Mouse (Mus musculus) neural tube, embryonic 14.5 days (tissue): Measurements from ENCODE around the gene 1110008P14Rik. TPM values are rescaled to one million over a fixed set of nuclear protein-coding genes. Genes with fewer than 3 reads are reported as not detected.

Experiments used
- ATAC-seq: fragments of 200-750 bp; cut with Nextera tagmentation; 2 replicates; pipeline ENCODE4 v1.8.0; 2017; ENCODE audit warnings: low read depth, mild to moderate bottlenecking, moderate TSS enrichment, moderate library complexity
- H3K27ac ChIP-seq: fragments of 300-500 bp; sonication (generic); 2 replicates; pipeline ENCODE4 v1.5.1; 2014; ENCODE audit warnings: low read depth, mild to moderate bottlenecking, control low read depth, low read length, moderate library complexity, mixed read lengths
- H3K27me3 ChIP-seq: fragments of 300-500 bp; sonication (generic); 2 replicates; pipeline ENCODE4 v1.6.1; 2014; ENCODE audit warnings: low read length; ENCODE audit not compliant: control insufficient read depth, insufficient read depth
- H3K36me3 ChIP-seq: fragments of 300-500 bp; sonication (generic); 2 replicates; pipeline ENCODE4 v1.6.1; 2014; ENCODE audit warnings: low read length, mixed read lengths; ENCODE audit not compliant: control insufficient read depth, insufficient read depth
- H3K4me1 ChIP-seq: fragments of 300-500 bp; sonication (generic); 2 replicates; pipeline ENCODE4 v1.6.1; 2014; ENCODE audit warnings: low read length; ENCODE audit not compliant: control insufficient read depth, insufficient read depth
- H3K4me2 ChIP-seq: fragments of 300-500 bp; sonication (generic); 2 replicates; pipeline ENCODE4 v1.6.1; 2014; ENCODE audit warnings: mild to moderate bottlenecking, low read depth, low read length, control low read depth
- H3K4me3 ChIP-seq: fragments of 300-500 bp; sonication (generic); 2 replicates; pipeline ENCODE4 v1.5.1; 2014; ENCODE audit warnings: low read depth, low read length, control low read depth, mixed read lengths
- H3K9ac ChIP-seq: fragments of 300-500 bp; sonication (generic); replicated peaks from 2 replicates; pipeline ENCODE4 v1.6.1; 2014; ENCODE audit warnings: low read depth, mild to moderate bottlenecking, control low read depth, low read length, mixed read lengths
- H3K9me3 ChIP-seq: fragments of 300-500 bp; sonication (generic); 2 replicates; pipeline ENCODE4 v1.6.1; 2016; ENCODE audit warnings: low read length; ENCODE audit not compliant: control insufficient read depth
- WGBS: fragments of 180-500 bp; shearing (Covaris S2); extraction: QIAGEN DNeasy Blood & Tissue Kit; methylation state at CpG from one replicate; pipeline ENCODE4 v1.1.7; 2014; 5-methylcytosine and 5-hydroxymethylcytosine counted together
- polyA plus RNA-seq: library from polyadenylated mRNA; unstranded; fragments of >200 nt; fragmentation: Nextera tagmentation; extraction: Ambion mirVana; gene quantifications from 2 replicates; pipeline ENCODE4 v1.2.1, GENCODE M21; 2014

The 1110008P14Rik gene
- polyA plus RNA-seq, 1 experiment from 2014 or later, result 198 TPM

DNA sequence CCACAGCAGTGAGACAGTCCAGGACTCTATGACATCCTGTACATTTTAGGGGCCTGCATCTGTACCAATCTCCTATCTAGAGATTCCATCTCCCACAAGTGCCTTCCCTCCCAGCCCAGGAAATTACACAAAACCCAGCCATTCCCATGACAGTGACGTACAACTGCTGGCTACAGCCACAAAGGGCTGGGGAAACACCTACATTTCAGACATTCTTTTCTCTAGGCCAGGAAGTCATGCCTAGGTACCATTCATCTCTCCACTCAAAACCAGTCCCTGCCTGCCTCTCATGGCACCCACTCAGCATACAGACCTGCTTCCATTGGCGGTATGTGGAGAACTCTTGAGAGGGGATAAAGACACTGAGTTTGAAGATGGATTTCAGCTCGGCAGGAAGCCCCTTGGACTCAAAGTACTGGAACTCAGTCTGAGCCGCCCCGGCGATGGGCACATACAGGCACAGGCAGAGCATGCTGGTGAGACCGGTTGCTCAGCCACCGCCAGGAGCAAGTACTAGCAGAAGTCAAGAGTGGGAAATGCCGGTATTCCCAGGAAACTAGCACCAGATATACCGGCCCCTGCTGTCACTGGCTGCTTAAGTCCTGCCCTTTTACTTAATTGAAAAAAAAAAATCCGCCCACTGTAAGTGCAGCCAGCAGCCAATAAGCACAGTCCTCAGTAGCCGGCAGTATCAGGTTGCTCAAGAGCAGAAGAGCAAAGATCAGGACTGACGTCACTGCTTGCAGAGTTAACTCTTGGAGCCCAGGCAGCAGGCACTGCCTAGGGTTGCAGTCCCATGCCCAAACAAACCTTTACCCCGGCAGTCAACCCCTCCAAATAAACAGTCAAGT, 42.0 kb upstream of the 1110008P14Rik start:
- peak overlapping the region; percentile 66 for H3K27ac ChIP-seq
- H3K36me3 ChIP-seq, result peaks cover 21% of the 10 kb centered on the region
- peak overlapping the region; percentile 59 for H3K4me2 ChIP-seq
- H3K4me3 ChIP-seq, result peak overlapping the region; percentile 28
- WGBS, result 3% methylated on average over 14 of the region's 14 CpGs
- no peaks in the 10 kb centered on the region for H3K27me3 ChIP-seq
- no peaks in the 10 kb centered on the region for H3K9me3 ChIP-seq
- H3K9ac ChIP-seq, result peak overlapping the region; percentile 41
- peaks cover 27% of the 10 kb centered on the region for H3K4me1 ChIP-seq
- peak; percentile 89; the same call in 1 of the 2 replicates for ATAC-seq

DNA sequence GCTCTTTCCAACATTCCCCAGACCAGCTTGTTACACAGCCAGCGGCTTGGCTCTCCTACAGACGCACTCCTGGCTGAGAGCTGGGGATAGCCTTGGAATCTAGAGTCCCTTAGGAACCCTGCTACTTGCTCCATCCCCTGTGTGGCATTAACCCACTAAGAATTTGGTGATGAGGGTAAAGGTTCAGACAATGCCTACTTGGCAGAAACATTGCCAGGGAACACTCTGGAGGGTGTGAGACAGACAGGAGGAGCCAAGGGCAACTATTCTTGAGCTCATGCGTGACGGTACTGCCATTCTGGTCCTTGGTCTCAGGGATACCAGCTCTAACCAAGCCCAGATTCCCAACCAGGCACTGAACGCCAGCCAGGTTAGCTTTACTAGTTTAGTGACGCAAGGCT, 40.1 kb upstream of the 1110008P14Rik start:
- no peak overlapping the region for H3K27ac ChIP-seq
- no peaks in the 10 kb centered on the region for H3K27me3 ChIP-seq
- H3K9ac ChIP-seq, result no peak overlapping the region
- H3K4me3 ChIP-seq, result no peak overlapping the region
- no peak overlapping the region for H3K4me2 ChIP-seq
- no peak for ATAC-seq
- H3K9me3 ChIP-seq, result no peaks in the 10 kb centered on the region
- peaks cover 40% of the 10 kb centered on the region for H3K36me3 ChIP-seq
- H3K4me1 ChIP-seq, result peaks cover 13% of the 10 kb centered on the region; the same call in 1 of the 2 replicates
- WGBS, result 97% methylated on average over 6 of the region's 6 CpGs

DNA sequence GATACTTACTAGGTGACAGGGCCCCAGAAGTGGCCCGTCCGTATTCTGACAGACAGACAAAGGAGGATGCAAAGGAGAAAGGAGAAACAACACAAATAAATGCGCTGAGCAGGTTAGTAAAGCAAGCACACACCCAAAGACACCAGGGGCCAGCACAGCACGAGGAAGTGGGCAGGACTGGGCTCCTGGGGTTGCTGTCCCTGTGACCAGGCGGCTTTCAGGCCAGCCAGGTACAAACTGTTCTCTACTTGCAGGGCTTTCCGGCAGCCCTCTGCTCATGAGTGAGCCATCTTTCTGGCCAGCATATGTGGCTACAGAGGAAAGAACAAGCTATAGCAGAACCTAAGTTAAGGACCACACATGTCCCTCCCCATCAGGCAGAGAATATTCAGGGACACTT, 38.9 kb upstream of the 1110008P14Rik start:
- Histone ChIP-seq H3K9me3 (no peaks in the 10 kb centered on the region), H3K4me2 (no peak overlapping the region), H3K36me3 (peaks cover 52% of the 10 kb centered on the region), H3K27me3 (no peaks in the 10 kb centered on the region), H3K27ac (no peak overlapping the region), H3K4me1 (peaks cover 13% of the 10 kb centered on the region; the same call in 1 of the 2 replicates), H3K9ac (no peak overlapping the region), H3K4me3 (no peak overlapping the region)
- WGBS, result 90% methylated on average over 6 of the region's 6 CpGs
- ATAC-seq, result no peak

DNA sequence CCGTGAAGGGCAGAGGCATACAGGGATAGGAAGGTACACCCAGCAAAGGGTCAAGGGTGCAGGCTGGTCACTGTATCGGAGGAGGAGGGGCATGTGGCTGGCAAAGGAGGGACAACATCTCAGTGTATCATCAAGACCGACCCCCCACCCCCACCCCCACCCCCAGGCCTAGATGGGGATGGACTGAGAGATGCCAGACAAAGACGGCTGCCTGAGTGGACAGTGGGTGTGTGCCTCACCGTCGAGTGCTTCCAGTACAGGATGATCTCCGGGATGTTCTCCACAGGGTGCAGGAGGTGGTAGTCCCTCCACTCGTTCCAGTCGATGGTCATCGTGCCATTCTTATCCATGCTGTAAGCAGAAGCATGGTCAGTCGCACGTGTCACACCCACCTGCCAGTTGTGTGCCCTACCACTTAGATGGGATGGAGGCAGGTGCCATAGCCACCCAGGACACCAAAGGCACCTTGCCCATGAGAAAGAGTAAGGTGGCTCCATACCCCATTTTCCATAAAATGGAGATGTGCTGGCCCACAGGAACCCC, 38.4 kb upstream of the 1110008P14Rik start:
- peaks cover 13% of the 10 kb centered on the region; the same call in 1 of the 2 replicates for H3K4me1 ChIP-seq
- no peak overlapping the region for H3K27ac ChIP-seq
- no peak for ATAC-seq
- no peaks in the 10 kb centered on the region for H3K27me3 ChIP-seq
- no peak overlapping the region for H3K9ac ChIP-seq
- no peak overlapping the region for H3K4me2 ChIP-seq
- no peaks in the 10 kb centered on the region for H3K9me3 ChIP-seq
- peaks cover 57% of the 10 kb centered on the region for H3K36me3 ChIP-seq
- WGBS, result 93% methylated on average over 12 of the region's 12 CpGs
- H3K4me3 ChIP-seq, result no peak overlapping the region

DNA sequence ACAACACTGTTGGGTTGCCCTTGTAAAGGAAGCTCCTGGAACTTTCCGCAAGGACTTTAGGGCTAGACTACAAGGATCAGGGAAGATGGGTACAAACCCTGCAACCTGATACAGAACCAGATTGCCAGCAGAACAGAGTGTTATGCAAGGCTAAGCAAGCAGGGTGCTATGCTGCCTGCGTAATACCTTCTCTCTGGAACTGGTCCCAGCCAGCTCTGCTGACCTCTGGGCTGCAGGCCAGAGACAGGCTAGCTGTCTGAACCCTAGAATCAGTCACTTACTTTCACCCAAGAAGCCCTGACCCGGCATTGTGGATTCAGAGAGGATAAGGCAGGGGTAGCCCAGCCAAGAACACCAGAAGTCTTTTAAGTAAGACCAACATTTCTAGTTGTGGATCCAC, 37.6 kb upstream of the 1110008P14Rik start:
- no peaks in the 10 kb centered on the region for H3K27me3 ChIP-seq
- H3K4me1 ChIP-seq, result peaks cover 12% of the 10 kb centered on the region; the same call in 1 of the 2 replicates
- H3K9ac ChIP-seq, result no peak overlapping the region
- H3K36me3 ChIP-seq, result peaks cover 60% of the 10 kb centered on the region
- no peak overlapping the region for H3K4me2 ChIP-seq
- H3K4me3 ChIP-seq, result no peak overlapping the region
- no peaks in the 10 kb centered on the region for H3K9me3 ChIP-seq
- H3K27ac ChIP-seq, result no peak overlapping the region
- 94% methylated on average over 3 of the region's 3 CpGs for whole genome bisulfite sequencing
- no peak for ATAC-seq

DNA sequence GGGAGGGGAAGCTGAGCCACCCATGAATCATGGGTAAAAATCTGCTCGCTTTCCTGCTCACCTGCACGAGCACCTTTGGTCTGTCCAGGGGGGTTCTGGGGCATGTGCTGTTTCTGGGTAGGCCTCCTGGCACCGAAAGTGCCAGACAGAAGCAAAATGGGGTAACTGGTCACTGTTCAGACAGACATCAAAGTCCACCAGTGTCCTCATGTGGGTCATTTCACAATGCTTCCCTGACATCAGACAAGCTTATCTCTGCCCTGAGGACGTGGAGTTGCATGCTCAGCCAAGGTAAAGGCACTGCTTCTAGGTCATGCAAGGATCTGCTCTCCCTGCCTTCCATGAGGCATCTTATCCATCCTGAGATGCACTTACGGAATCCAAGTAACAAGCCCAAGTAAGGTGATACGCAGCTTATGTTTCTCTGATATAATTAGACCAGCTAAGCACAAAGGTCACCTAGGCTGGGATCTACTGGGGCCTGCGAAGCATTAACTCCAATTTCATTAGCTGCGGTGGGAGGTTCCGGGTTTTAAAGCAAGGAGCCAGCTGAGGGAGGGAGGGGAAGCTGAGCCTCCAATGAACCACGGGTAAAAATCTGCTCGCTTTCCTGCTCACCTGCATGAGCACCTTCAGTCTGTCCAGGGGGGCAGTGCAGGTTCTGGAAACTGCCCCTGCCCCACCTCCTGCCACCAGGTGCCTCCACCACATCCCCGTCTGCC, 36.9 kb upstream of the 1110008P14Rik start:
- ATAC-seq, result no peak
- H3K27ac ChIP-seq, result no peak overlapping the region
- no peak overlapping the region for H3K9ac ChIP-seq
- H3K4me2 ChIP-seq, result no peak overlapping the region
- H3K4me3 ChIP-seq, result no peak overlapping the region
- H3K4me1 ChIP-seq, result peaks cover 4% of the 10 kb centered on the region; the same call in 1 of the 2 replicates
- WGBS, result 94% methylated on average over 12 of the region's 12 CpGs
- peaks cover 67% of the 10 kb centered on the region for H3K36me3 ChIP-seq
- H3K27me3 ChIP-seq, result no peaks in the 10 kb centered on the region
- H3K9me3 ChIP-seq, result no peaks in the 10 kb centered on the region

DNA sequence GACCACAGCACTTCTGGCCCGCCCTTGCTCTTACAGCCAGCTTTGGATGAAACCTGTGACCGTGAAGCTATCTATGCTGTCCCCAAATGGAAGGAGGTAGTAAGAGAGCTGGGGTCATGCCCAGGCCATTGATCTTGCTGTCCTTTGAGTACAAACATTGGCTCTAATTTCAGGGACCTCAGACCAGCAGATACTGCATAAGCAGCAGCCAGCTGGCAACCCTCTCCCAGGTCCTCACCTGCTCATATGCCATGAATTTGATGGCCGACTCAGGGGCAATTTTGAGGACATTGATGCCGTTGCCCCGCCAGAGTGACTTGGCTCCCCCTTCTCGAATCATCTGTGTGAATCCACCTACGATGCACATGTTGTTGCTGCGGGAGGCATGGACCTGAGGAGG, 35.7 kb upstream of the 1110008P14Rik start:
- Histone ChIP-seq H3K4me1 (no peaks in the 10 kb centered on the region), H3K9ac (no peak overlapping the region), H3K36me3 (peaks cover 67% of the 10 kb centered on the region), H3K27me3 (no peaks in the 10 kb centered on the region), H3K4me3 (no peak overlapping the region), H3K4me2 (no peak overlapping the region), H3K27ac (no peak overlapping the region), H3K9me3 (no peaks in the 10 kb centered on the region)
- no peak for ATAC-seq
- WGBS, result 93% methylated on average over 8 of the region's 8 CpGs

DNA sequence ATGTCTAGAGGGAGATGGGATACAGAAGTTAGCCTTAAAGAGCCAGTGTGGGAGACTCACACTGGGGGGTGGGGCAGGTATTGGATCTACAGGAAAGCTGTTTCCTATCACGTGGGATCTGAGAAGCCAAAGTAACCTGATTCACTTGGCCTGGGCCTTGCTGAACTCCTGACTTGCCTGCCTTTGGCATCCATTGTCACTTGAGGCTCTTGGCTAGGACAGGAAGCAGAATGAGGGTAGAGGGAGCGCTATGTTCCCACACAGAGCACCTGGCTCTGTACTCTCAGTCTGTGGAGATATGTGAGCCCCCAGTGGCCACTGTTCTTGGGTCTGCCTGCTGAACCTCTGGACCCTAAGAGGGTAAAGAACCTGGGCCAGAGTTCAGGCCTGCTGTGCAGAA, 34.8 kb upstream of the 1110008P14Rik start:
- H3K4me3 ChIP-seq, result no peak overlapping the region
- peaks cover 67% of the 10 kb centered on the region for H3K36me3 ChIP-seq
- WGBS, result 88% methylated on average over 2 of the region's 2 CpGs
- H3K27me3 ChIP-seq, result no peaks in the 10 kb centered on the region
- H3K9ac ChIP-seq, result no peak overlapping the region
- H3K27ac ChIP-seq, result no peak overlapping the region
- no peaks in the 10 kb centered on the region for H3K4me1 ChIP-seq
- ATAC-seq, result no peak
- no peak overlapping the region for H3K4me2 ChIP-seq
- no peaks in the 10 kb centered on the region for H3K9me3 ChIP-seq

DNA sequence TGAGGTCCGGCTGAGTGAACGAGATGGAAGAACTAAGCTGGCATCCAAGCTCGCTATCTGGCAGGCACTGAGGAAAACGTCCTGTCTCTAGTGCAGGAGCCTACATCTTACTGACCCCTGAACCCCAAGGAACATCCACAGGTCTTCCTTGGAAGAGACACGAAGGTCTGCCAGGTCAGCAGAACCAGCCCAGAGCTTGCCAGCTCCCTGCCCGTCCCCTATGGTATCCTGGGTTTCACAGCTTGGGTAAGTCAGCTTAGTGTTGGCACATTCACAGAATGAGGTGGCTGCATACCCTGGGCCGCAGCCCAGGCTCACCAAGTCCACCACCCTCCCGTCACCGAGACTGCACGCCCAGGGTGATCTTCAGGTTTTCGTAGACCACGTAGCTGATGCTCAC, 34.1 kb upstream of the 1110008P14Rik start:
- Histone ChIP-seq H3K9ac (no peak overlapping the region), H3K4me2 (no peak overlapping the region), H3K36me3 (peaks cover 65% of the 10 kb centered on the region), H3K4me1 (no peaks in the 10 kb centered on the region), H3K27ac (no peak overlapping the region), H3K4me3 (no peak overlapping the region), H3K27me3 (no peaks in the 10 kb centered on the region), H3K9me3 (no peaks in the 10 kb centered on the region)
- no peak for ATAC-seq
- WGBS, result 95% methylated on average over 12 of the region's 12 CpGs
